Mouse (Mus musculus) left cerebral cortex, postnatal 36 days (tissue): ENCODE measurements around the gene 9930021J03Rik. TPM values are rescaled to one million over a fixed set of nuclear protein-coding genes. Genes with fewer than 3 reads are reported as not detected.

Source experiments
- DNase-seq, 2 experiments: peaks; one replicate each; pipeline ENCODE4 v3.0.0; 2021 to 2022; ENCODE audit warnings: low spot score in 2 of 2, mixed read lengths in 1 of 2
- intact Hi-C: fragments of 180-260 bp; cut with DNase I; formaldehyde crosslinking; loops from one replicate; pipeline ENCODE4 v1.15.1; 2025
- total RNA-seq, 2 experiments: library from RNA; stranded (reverse); gene quantifications; 2 replicates each; pipeline ENCODE4 v1.2.3; 2021

9930021J03Rik gene
- total RNA-seq, 2 experiments from 2014 or later: 33.2 to 40.4 TPM

DNA sequence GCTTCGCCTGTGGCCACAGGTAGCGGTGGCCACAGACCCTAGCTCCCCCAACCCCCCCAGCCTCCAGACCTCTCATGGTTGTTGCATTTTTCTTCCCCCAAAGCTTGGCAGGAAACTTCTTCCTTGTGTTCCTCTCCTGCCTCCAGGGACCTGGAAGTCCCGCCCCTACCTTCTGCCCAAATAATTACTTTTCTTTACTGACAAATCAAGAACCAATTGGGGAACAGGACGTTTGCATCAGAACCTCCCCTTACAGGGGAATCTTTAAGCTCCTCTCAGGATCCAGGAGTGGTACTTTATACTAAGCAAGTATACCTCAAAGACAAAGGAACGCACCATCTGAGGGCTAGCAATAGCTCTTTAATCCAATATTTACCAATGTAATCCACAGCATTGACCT is 140.9 kb downstream of the 9930021J03Rik start:
- intact Hi-C loops: no loop called here

More for the DNA sequence above, 140.9 kb downstream of the 9930021J03Rik start:
- no peak for DNase-seq

Other genes starting within 250 kb of the 9930021J03Rik start
- 10 to 100 TPM; 35.5 to 35.9 TPM for gene Ermp1, start 157.6 kb downstream of the 9930021J03Rik start, total RNA-seq
- gene Mlana, start 108.2 kb downstream of the 9930021J03Rik start, total RNA-seq: under 1 TPM in 1 of 2 experiments, not detected in 1; 0.45 TPM
- 10 to 100 TPM; 31.1 to 33.8 TPM for gene Ranbp6, start 7.0 kb upstream of the 9930021J03Rik start, total RNA-seq
- 10 to 100 TPM; 35.5 to 39.1 TPM for gene Il33, start 119.1 kb upstream of the 9930021J03Rik start, total RNA-seq
- not detected for gene Trpd52l3, start 197.8 kb upstream of the 9930021J03Rik start, total RNA-seq
- 10 to 100 TPM; 44.1 to 59.1 TPM for gene Uhrf2, start 224.5 kb upstream of the 9930021J03Rik start, total RNA-seq